Mouse (Mus musculus) lung, embryonic 16.5 days (tissue): ENCODE data around the gene Epha4. TPM values are rescaled to one million over a fixed set of nuclear protein-coding genes. Genes with fewer than 3 reads are reported as not detected.

ENCODE experiments used
- ATAC-seq: fragments of 200-750 bp; cut with Nextera tagmentation; 2 replicates; pipeline ENCODE4 v1.8.0; 2017; ENCODE audit warnings: low read depth, mild to moderate bottlenecking, moderate library complexity
- H3K27ac ChIP-seq: fragments of 300-500 bp; sonication (generic); 2 replicates; pipeline ENCODE4 v1.5.1; 2014; ENCODE audit warnings: mild to moderate bottlenecking, control low read depth, low read length
- H3K27me3 ChIP-seq: fragments of 300-500 bp; sonication (generic); 2 replicates; pipeline ENCODE4 v1.6.1; 2014; ENCODE audit warnings: low read depth, low read length, mixed read lengths; ENCODE audit not compliant: control insufficient read depth, insufficient read depth
- H3K36me3 ChIP-seq: fragments of 300-500 bp; sonication (generic); 2 replicates; pipeline ENCODE4 v1.6.1; 2014; ENCODE audit warnings: low read length; ENCODE audit not compliant: control insufficient read depth, insufficient read depth
- H3K4me1 ChIP-seq: fragments of 300-500 bp; sonication (generic); replicated peaks from 2 replicates; pipeline ENCODE4 v1.6.1; 2014; ENCODE audit warnings: low read length, mixed read lengths; ENCODE audit not compliant: control insufficient read depth, insufficient read depth
- H3K4me2 ChIP-seq: fragments of 300-500 bp; sonication (generic); 2 replicates; pipeline ENCODE4 v1.6.1; 2014; ENCODE audit warnings: low read depth, low read length, control low read depth
- H3K4me3 ChIP-seq: fragments of 300-500 bp; sonication (generic); 2 replicates; pipeline ENCODE4 v1.5.1; 2014; ENCODE audit warnings: mild to moderate bottlenecking, low read length, control low read depth
- H3K9ac ChIP-seq: fragments of 300-500 bp; sonication (generic); 2 replicates; pipeline ENCODE4 v1.6.1; 2014; ENCODE audit warnings: low read length, control low read depth
- H3K9me3 ChIP-seq: fragments of 300-500 bp; sonication (generic); 2 replicates; pipeline ENCODE4 v1.6.1; 2016; ENCODE audit warnings: low read length; ENCODE audit not compliant: control insufficient read depth
- WGBS: fragments of 180-500 bp; shearing (Covaris S2); extraction: QIAGEN DNeasy Blood & Tissue Kit; methylation state at CpG from one replicate; pipeline ENCODE4 v1.1.7; 2014; 5-methylcytosine and 5-hydroxymethylcytosine counted together
- polyA plus RNA-seq: library from polyadenylated mRNA; unstranded; fragments of >200 nt; fragmentation: Nextera tagmentation; extraction: Ambion mirVana; gene quantifications from 2 replicates; pipeline ENCODE4 v1.2.1, GENCODE M21; 2015

Epha4 gene
- polyA plus RNA-seq, 1 experiment from 2014 or later: 17.3 TPM

- no peaks in the 10 kb centered on the region for H3K27me3 ChIP-seq
- H3K4me3 ChIP-seq: no peak overlapping the region
- H3K9ac ChIP-seq: no peak overlapping the region
- no peak for ATAC-seq
- WGBS: 82% methylated on average over 3 of the region's 3 CpGs
- H3K9me3 ChIP-seq: no peaks in the 10 kb centered on the region
- H3K27ac ChIP-seq: no peak overlapping the region
- no peaks in the 10 kb centered on the region for H3K4me1 ChIP-seq
- H3K36me3 ChIP-seq: no peaks in the 10 kb centered on the region
- H3K4me2 ChIP-seq: no peak overlapping the region
Observed at GRCm38 (mm10) chr1:77433148-77433547, 81.7 kb downstream of the Epha4 start.

- ATAC-seq: no peak
- Histone ChIP-seq H3K36me3 (no peaks in the 10 kb centered on the region), H3K4me3 (no peak overlapping the region), H3K27me3 (no peaks in the 10 kb centered on the region), H3K9ac (no peak overlapping the region), H3K27ac (no peak overlapping the region), H3K4me1 (no peaks in the 10 kb centered on the region), H3K4me2 (no peak overlapping the region), H3K9me3 (no peaks in the 10 kb centered on the region)
- 77% methylated on average over 2 of the region's 2 CpGs for WGBS
Observed at GRCm38 (mm10) chr1:77432489-77432888, 82.4 kb downstream of the Epha4 start.

DNA sequence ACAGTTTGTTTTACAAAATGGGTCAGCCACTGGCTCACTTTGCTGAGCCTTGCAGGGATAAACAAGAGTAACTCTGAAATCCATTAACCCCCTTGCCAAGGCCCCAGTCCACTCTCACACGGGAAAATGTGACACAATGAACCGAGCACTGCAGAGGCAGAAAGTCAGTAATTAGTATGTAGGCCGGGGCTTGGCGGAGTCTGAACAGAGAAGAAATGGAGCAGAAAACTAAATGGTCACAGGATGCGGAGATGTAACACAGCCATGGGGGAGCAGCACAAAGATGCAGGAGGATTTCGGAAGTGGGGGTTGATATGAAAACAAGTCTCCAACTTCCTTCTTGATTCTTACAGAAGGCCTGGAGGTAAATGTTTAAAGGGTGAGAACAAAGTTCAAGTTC is 85.7 kb downstream of the Epha4 start:
- 76% methylated on average over 6 of the region's 6 CpGs for WGBS

GRCm38 (mm10) chr1:77426956-77427355 is 87.9 kb downstream of the Epha4 start:
- no peak for ATAC-seq
- no peak overlapping the region for H3K4me3 ChIP-seq
- peaks cover 6% of the 10 kb centered on the region; the same call in 1 of the 2 replicates for H3K36me3 ChIP-seq
- H3K9ac ChIP-seq: no peak overlapping the region
- H3K9me3 ChIP-seq: no peaks in the 10 kb centered on the region
- no peaks in the 10 kb centered on the region for H3K27me3 ChIP-seq
- 46% methylated on average over 6 of the region's 6 CpGs for WGBS
- no peak overlapping the region for H3K27ac ChIP-seq
- no peak overlapping the region for H3K4me2 ChIP-seq
- no peaks in the 10 kb centered on the region for H3K4me1 ChIP-seq

More for the DNA sequence above, 85.7 kb downstream of the Epha4 start:
- Histone ChIP-seq H3K9ac (no peak overlapping the region), H3K4me3 (no peak overlapping the region), H3K4me2 (no peak overlapping the region), H3K27ac (no peak overlapping the region), H3K27me3 (no peaks in the 10 kb centered on the region), H3K36me3 (peaks cover 6% of the 10 kb centered on the region; the same call in 1 of the 2 replicates), H3K9me3 (no peaks in the 10 kb centered on the region), H3K4me1 (no peaks in the 10 kb centered on the region)
- ATAC-seq: no peak

- no peak for ATAC-seq
- Histone ChIP-seq H3K27ac (no peak overlapping the region), H3K27me3 (no peaks in the 10 kb centered on the region), H3K4me2 (no peak overlapping the region), H3K4me3 (no peak overlapping the region), H3K9ac (no peak overlapping the region), H3K36me3 (peaks cover 6% of the 10 kb centered on the region; the same call in 1 of the 2 replicates), H3K4me1 (no peaks in the 10 kb centered on the region), H3K9me3 (no peaks in the 10 kb centered on the region)
- WGBS: 84% methylated on average over 3 of the region's 3 CpGs
Observed at GRCm38 (mm10) chr1:77425171-77425570, 89.7 kb downstream of the Epha4 start.

DNA sequence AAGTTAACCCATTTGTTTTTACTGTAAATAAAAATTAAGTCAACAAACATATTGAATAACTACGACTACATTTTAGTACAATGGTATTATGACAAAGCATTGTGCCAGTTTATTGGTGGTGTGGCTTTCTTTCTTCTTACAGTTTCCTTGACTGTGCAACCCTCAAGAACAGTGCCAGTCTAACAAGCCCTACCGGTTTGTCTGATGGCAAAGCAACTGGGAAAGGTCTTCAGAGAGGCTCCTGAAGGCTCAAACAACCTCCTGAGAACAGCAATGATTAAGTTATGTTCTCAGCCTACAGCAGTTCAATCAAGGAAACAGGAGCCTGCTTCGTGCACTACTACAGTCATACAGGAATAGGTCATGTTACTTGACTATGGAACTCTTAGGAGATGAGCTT is 93.8 kb downstream of the Epha4 start:
- Histone ChIP-seq H3K4me1 (no peaks in the 10 kb centered on the region), H3K9ac (no peak overlapping the region), H3K27ac (no peak overlapping the region), H3K27me3 (no peaks in the 10 kb centered on the region), H3K36me3 (peaks cover 4% of the 10 kb centered on the region; the same call in 1 of the 2 replicates), H3K4me2 (no peak overlapping the region), H3K4me3 (no peak overlapping the region), H3K9me3 (no peaks in the 10 kb centered on the region)
- no peak for ATAC-seq
- 71% methylated on average over 3 of the region's 3 CpGs for WGBS

GRCm38 (mm10) chr1:77420348-77420747 is 94.5 kb downstream of the Epha4 start:
- Histone ChIP-seq H3K4me3 (no peak overlapping the region), H3K4me1 (no peaks in the 10 kb centered on the region), H3K27me3 (no peaks in the 10 kb centered on the region), H3K9ac (no peak overlapping the region), H3K36me3 (no peaks in the 10 kb centered on the region), H3K9me3 (no peaks in the 10 kb centered on the region), H3K4me2 (no peak overlapping the region), H3K27ac (no peak overlapping the region)
- ATAC-seq: no peak
- WGBS: 60% methylated on average over 2 of the region's 2 CpGs

DNA sequence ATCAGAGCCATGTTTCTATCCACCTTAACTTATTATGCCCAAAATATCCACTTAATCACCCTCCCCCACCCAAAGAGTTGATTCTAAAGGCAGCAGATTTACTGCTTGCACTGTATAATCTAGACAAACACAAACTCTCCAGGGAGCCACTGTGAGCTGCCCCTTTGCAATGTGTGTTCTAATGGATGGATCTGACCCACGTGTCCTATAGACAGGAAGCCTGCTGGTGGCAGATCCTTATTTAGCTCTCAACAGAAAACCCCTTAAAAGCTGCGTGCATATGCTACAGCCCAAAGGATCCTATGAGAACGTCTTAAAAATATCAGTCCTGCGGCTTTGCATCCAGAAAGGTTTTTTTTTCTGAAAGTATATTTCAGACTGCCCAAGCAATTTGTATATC is 98.0 kb downstream of the Epha4 start:
- no peak for ATAC-seq
- H3K9me3 ChIP-seq: no peaks in the 10 kb centered on the region
- no peak overlapping the region for H3K9ac ChIP-seq
- H3K27me3 ChIP-seq: no peaks in the 10 kb centered on the region
- H3K27ac ChIP-seq: no peak overlapping the region
- WGBS: 54% methylated on average over 4 of the region's 4 CpGs
- H3K4me2 ChIP-seq: no peak overlapping the region
- no peak overlapping the region for H3K4me3 ChIP-seq
- no peaks in the 10 kb centered on the region for H3K4me1 ChIP-seq
- no peaks in the 10 kb centered on the region for H3K36me3 ChIP-seq

- H3K27me3 ChIP-seq: no peaks in the 10 kb centered on the region
- no peak for ATAC-seq
- H3K4me3 ChIP-seq: no peak overlapping the region
- H3K36me3 ChIP-seq: no peaks in the 10 kb centered on the region
- H3K4me1 ChIP-seq: 0 out of 2 replicates have a peak, but pooled peaks cover 3% of the 10 kb centered on the region
- WGBS: 51% methylated on average over 9 of the region's 9 CpGs
- H3K27ac ChIP-seq: no peak overlapping the region
- no peaks in the 10 kb centered on the region for H3K9me3 ChIP-seq
- no peak overlapping the region for H3K9ac ChIP-seq
- no peak overlapping the region for H3K4me2 ChIP-seq
Observed at GRCm38 (mm10) chr1:77412871-77413669, 101.8 kb downstream of the Epha4 start.
